Mouse (Mus musculus) Patski (cell line): ENCODE measurements at regions not wholly inside any gene's neighbourhood (a gene's known extent, or its start where the extent isn't known, plus 50 kb on each side); places are given as distances from the start of the nearest gene placed in this dataset.

ENCODE experiments used
- ATAC-seq: fragments of 100-300 bp; one replicate; pipeline ENCODE4 v1.8.0; 2021
- CTCF ChIA-PET: fragments of 350-600 bp; sonication (Branson Sonifier 250); formaldehyde crosslinking; loops from one replicate; lab custom pipeline; 2022; ENCODE audit warnings: inconsistent platforms; lab: Charles Lee
- POLR2A ChIA-PET: fragments of 350-600 bp; sonication (Branson Sonifier 250); formaldehyde crosslinking; loops from one replicate; lab custom pipeline; 2022; ENCODE audit warnings: antibody characterized with exemption, inconsistent platforms; lab: Charles Lee
- DNase-seq: peaks from one replicate; pipeline ENCODE4 v3.0.0-alpha.2; 2011; ENCODE audit warnings: low read depth, low spot score
- H3K27me3 ChIP-seq: fragments of 371-371 bp; one replicate; pipeline ENCODE4 v1.5.1; 2021
- CTCF ChIP-seq: fragments of 100-300 bp; IDR thresholded peaks from one replicate; pipeline ENCODE4 v1.5.1; 2021
- in situ Hi-C: fragments of 300-500 bp; cut with MboI; formaldehyde crosslinking; loops from 3 replicates; pipeline ENCODE4 v1.11.1; 2018; ENCODE audit warnings: low pct_unique_long_range_greater_than_20kb, mixed read lengths

GRCm38 (mm10) chr13:112207617-112208235 is 80.5 kb upstream of the Ankrd55 start:
- H3K27me3 ChIP-seq: no peaks in the 10 kb centered on the region
- ChIA-PET POLR2A (interaction anchor here (0.7 kb wide), 1 partner anchor 74 kb away, joined by 3 read pairs; no protein-coding TSS in a partner anchor), CTCF (interaction anchor here (0.8 to 0.9 kb wide), 2 partner anchors 13 to 31 kb away, joined by 3 read pairs; no protein-coding TSS in a partner anchor)
- in situ Hi-C loops: no loop called here
- DNase-seq (no peak), ATAC-seq (no peak)
- no peak for TF ChIP-seq CTCF

GRCm38 (mm10) chr13:112211841-112212240 is 76.4 kb upstream of the Ankrd55 start:
- in situ Hi-C loops: no loop called here
- no peaks in the 10 kb centered on the region for H3K27me3 ChIP-seq
- DNase-seq (no peak), ATAC-seq (no peak)
- no peak for TF ChIP-seq CTCF
- ChIA-PET CTCF (no interaction called here), POLR2A (interaction anchor here (0.5 kb wide), 1 partner anchor 324 kb away, joined by 3 read pairs; no protein-coding TSS in a partner anchor)

- H3K27me3 ChIP-seq: no peaks in the 10 kb centered on the region
- TF ChIP-seq CTCF: no peak
- POLR2A ChIA-PET: no interaction called here
- ATAC-seq: no peak
- CTCF ChIA-PET: no interaction called here
- no peak for DNase-seq
- in situ Hi-C loops: no loop called here
Measured at GRCm38 (mm10) chr13:112212391-112212790, 75.9 kb upstream of the Ankrd55 start.

GRCm38 (mm10) chr13:112213652-112214081 is 74.6 kb upstream of the Ankrd55 start:
- no peak for DNase-seq
- POLR2A ChIA-PET: no interaction called here
- H3K27me3 ChIP-seq: no peaks in the 10 kb centered on the region
- no peak for ATAC-seq
- TF ChIP-seq CTCF: no peak
- in situ Hi-C loops: no loop called here
- CTCF ChIA-PET: interaction anchor here (1.1 kb wide), 1 partner anchor 24 kb away, joined by 3 read pairs; no protein-coding TSS in a partner anchor

- in situ Hi-C loops: no loop called here
- POLR2A ChIA-PET: no interaction called here
- no peak for TF ChIP-seq CTCF
Measured at GRCm38 (mm10) chr13:112216084-112216483, 72.2 kb upstream of the Ankrd55 start.

GRCm38 (mm10) chr13:112218389-112218788 is 69.9 kb upstream of the Ankrd55 start:
- CTCF ChIA-PET: no interaction called here
- POLR2A ChIA-PET: no interaction called here
- in situ Hi-C loops: no loop called here
- ATAC-seq: no peak
- TF ChIP-seq CTCF: no peak
- H3K27me3 ChIP-seq: no peaks in the 10 kb centered on the region
- DNase-seq: no peak

More at GRCm38 (mm10) chr13:112216084-112216483, 72.2 kb upstream of the Ankrd55 start:
- no peaks in the 10 kb centered on the region for H3K27me3 ChIP-seq
- CTCF ChIA-PET: no interaction called here
- ATAC-seq: no peak
- no peak for DNase-seq

- no peak for TF ChIP-seq CTCF
- POLR2A ChIA-PET: no interaction called here
- in situ Hi-C loops: no loop called here
- ATAC-seq: no peak
- no peak for DNase-seq
- CTCF ChIA-PET: interaction anchor here (1.1 kb wide), 1 partner anchor 11 kb away, joined by 3 read pairs; no protein-coding TSS in a partner anchor
- H3K27me3 ChIP-seq: no peaks in the 10 kb centered on the region
Measured at GRCm38 (mm10) chr13:112220184-112220583, 68.1 kb upstream of the Ankrd55 start.

- ChIA-PET CTCF (no interaction called here), POLR2A (no interaction called here)
- H3K27me3 ChIP-seq: no peaks in the 10 kb centered on the region
- ATAC-seq (no peak), DNase-seq (no peak)
- no peak for TF ChIP-seq CTCF
- in situ Hi-C loops: no loop called here
Measured at GRCm38 (mm10) chr13:112223616-112224015, 64.6 kb upstream of the Ankrd55 start.

- H3K27me3 ChIP-seq: no peaks in the 10 kb centered on the region
- ChIA-PET POLR2A (no interaction called here), CTCF (interaction anchor here (1.0 to 1.7 kb wide), 3 partner anchors 12 to 429 kb away, joined by 3 to 5 read pairs (median 3); no protein-coding TSS in a partner anchor)
- no peak for TF ChIP-seq CTCF
- ATAC-seq (no peak), DNase-seq (no peak)
- in situ Hi-C loops: no loop called here
Measured at GRCm38 (mm10) chr13:112227766-112228165, 60.5 kb upstream of the Ankrd55 start.

- ChIA-PET CTCF (no interaction called here), POLR2A (interaction anchor here (0.9 kb wide), 1 partner anchor 18 kb away, joined by 3 read pairs; no protein-coding TSS in a partner anchor)
- no peaks in the 10 kb centered on the region for H3K27me3 ChIP-seq
- ATAC-seq (no peak), DNase-seq (no peak)
- in situ Hi-C loops: no loop called here
- no peak for TF ChIP-seq CTCF
Measured at GRCm38 (mm10) chr13:112228846-112229245, 59.4 kb upstream of the Ankrd55 start.

- POLR2A ChIA-PET: interaction anchor here (1.6 kb wide), 1 partner anchor 15 kb away, joined by 3 read pairs; no protein-coding TSS in a partner anchor
- DNase-seq (no peak), ATAC-seq (no peak)
- in situ Hi-C loops: no loop called here
- CTCF ChIA-PET: no interaction called here
- TF ChIP-seq CTCF: no peak
- no peaks in the 10 kb centered on the region for H3K27me3 ChIP-seq
Measured at GRCm38 (mm10) chr13:112230176-112230575, 58.1 kb upstream of the Ankrd55 start.
